Mouse (Mus musculus): Measurements from ENCODE around the gene Cfap161. TPM values are rescaled to one million over a fixed set of nuclear protein-coding genes. Genes with fewer than 3 reads are reported as not detected.

Cfap161 gene
- total RNA-seq (2014; rRNA removed; ENCODE audit: low replicate concordance) (0.50 TPM in 1 of 2 replicates, not detected in the other), polyA plus RNA-seq (2015; fragmentation: Nextera tagmentation; extraction: Ambion mirVana) (0.78 and 0.90 TPM in 2 replicates)

DNA sequence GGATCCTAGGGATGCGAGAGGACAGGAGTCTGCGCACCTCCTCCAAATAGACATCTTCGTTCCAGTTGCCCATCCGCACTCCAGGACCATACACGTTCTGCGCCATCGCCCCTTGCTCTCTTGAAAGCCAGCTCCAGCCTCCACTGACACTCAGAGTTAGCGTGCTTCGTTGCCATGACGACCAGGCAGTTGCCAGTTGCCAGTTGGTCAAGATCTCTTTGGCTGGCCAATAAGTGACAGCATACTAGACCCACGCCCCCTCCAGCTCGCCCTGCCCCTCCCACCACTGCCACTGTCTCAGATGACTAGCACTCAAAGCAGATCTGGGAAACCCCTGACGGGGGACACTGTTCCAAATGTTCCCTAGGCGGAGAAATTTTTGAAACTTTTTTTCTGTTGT, at the start of gene Cfap161:
Gene Cfap161 (minus strand): TSS at position 176 of the 400 bp plus-strand sequence.
- H3K4me3 ChIP-seq (ENCODE audit: low read depth, low read length), result no peak within 1 kb of the TSS
- H3K27ac ChIP-seq (ENCODE audit: low read depth), result no peak within 1 kb of the TSS
- no peak for TF ChIP-seq EP300 (IDR thresholded peaks at IDR 0.05; ENCODE audit: low read depth)
- WGBS, result 12% methylated on average over 14 of the region's 14 CpGs
- H3K9ac ChIP-seq (replicated peaks; ENCODE audit: low read depth, low read length), result no peak within 1 kb of the TSS
- ATAC-seq (ENCODE audit: insufficient read depth, low read depth), result peak; percentile 68
- no peaks in the 10 kb centered on the region for H3K36me3 ChIP-seq (replicated peaks; ENCODE audit: control insufficient read depth, insufficient read depth, low read length)
- no peaks in the 10 kb centered on the region for H3K9me3 ChIP-seq (replicated peaks; ENCODE audit: control insufficient read depth, low read length)
- no peaks in the 10 kb centered on the region for H3K4me1 ChIP-seq (ENCODE audit: control insufficient read depth, insufficient read depth)
- no peaks in the 10 kb centered on the region for H3K27me3 ChIP-seq (ENCODE audit: control insufficient read depth, insufficient read depth, low read length)
- H3K4me2 ChIP-seq (ENCODE audit: low read depth, low read length), result no peak within 1 kb of the TSS
- peak; percentile 36 for DNase-seq (ENCODE audit: low spot score)

DNA sequence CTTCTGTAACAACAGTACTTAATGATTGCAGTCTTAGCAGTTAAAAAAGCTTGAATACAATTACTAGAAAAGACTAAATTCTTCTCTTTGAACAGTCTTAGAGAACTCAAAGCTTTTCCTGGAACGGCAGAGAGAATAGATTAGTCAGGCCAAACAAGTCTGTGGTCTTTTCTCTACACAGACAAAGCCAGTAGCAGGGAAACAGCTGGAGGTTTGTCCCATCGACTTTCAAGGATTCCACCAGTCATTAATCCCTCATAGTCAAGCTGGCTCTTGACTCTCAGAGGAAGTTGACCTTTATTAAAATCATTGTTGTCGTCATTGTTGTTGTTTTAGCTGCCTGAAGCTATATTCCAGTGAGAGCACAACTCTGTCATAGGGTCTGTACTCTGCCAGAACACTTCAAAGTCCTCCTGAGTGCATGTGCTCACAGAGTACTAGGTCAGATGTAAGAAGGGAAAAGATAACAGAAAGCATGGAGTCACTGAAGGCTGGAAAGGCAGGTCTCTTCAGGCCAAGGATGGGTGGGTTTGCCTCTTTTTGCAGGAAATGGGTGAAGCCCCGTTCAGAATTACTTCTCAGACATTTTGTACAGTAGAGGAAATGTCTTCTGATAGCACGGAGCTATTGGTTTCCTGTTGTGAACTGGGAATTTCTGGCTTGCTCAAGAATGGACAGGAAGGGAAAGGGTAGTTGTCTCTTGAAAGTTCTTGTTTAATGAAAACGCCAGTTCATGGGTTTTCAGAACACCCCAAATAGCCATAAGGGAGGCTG, 48.0 kb upstream of the Cfap161 start:
- no peak overlapping the region for H3K4me3 ChIP-seq (ENCODE audit: low read depth, low read length)
- peak; percentile 72 for ATAC-seq (ENCODE audit: insufficient read depth, low read depth)
- WGBS, result 43% methylated on average over 6 of the region's 6 CpGs
- H3K9me3 ChIP-seq (replicated peaks; ENCODE audit: control insufficient read depth, low read length), result no peaks in the 10 kb centered on the region
- peaks cover 18% of the 10 kb centered on the region for H3K4me1 ChIP-seq (ENCODE audit: control insufficient read depth, insufficient read depth)
- H3K27me3 ChIP-seq (ENCODE audit: control insufficient read depth, insufficient read depth, low read length), result no peaks in the 10 kb centered on the region
- H3K27ac ChIP-seq (ENCODE audit: low read depth), result peak overlapping the region; percentile 74
- H3K4me2 ChIP-seq (ENCODE audit: low read depth, low read length), result no peak overlapping the region
- H3K9ac ChIP-seq (replicated peaks; ENCODE audit: low read depth, low read length), result no peak overlapping the region
- peak; percentile 25 for DNase-seq (ENCODE audit: low spot score)
- H3K36me3 ChIP-seq (replicated peaks; ENCODE audit: control insufficient read depth, insufficient read depth, low read length), result no peaks in the 10 kb centered on the region
- TF ChIP-seq CTCF (IDR thresholded peaks at IDR 0.05; ENCODE audit: low read depth) (no peak), EP300 (IDR thresholded peaks at IDR 0.05; ENCODE audit: low read depth) (no peak)

GRCm38 (mm10) chr7:83840076-83840475, 45.4 kb upstream of the Cfap161 start:
- Histone ChIP-seq H3K4me1 (ENCODE audit: control insufficient read depth, insufficient read depth) (peaks cover 14% of the 10 kb centered on the region), H3K27ac (ENCODE audit: low read depth) (no peak overlapping the region), H3K9ac (replicated peaks; ENCODE audit: low read depth, low read length) (no peak overlapping the region), H3K4me2 (ENCODE audit: low read depth, low read length) (no peak overlapping the region), H3K9me3 (replicated peaks; ENCODE audit: control insufficient read depth, low read length) (no peaks in the 10 kb centered on the region), H3K36me3 (replicated peaks; ENCODE audit: control insufficient read depth, insufficient read depth, low read length) (no peaks in the 10 kb centered on the region), H3K27me3 (ENCODE audit: control insufficient read depth, insufficient read depth, low read length) (no peaks in the 10 kb centered on the region), H3K4me3 (ENCODE audit: low read depth, low read length) (no peak overlapping the region)
- DNase-seq (ENCODE audit: low spot score) (no peak), ATAC-seq (ENCODE audit: insufficient read depth, low read depth) (no peak)
- whole genome bisulfite sequencing, result 75% methylated on average over 2 of the region's 2 CpGs
- no peak for TF ChIP-seq CTCF (IDR thresholded peaks at IDR 0.05; ENCODE audit: low read depth)
- no peak for TF ChIP-seq EP300 (IDR thresholded peaks at IDR 0.05; ENCODE audit: low read depth)

DNA sequence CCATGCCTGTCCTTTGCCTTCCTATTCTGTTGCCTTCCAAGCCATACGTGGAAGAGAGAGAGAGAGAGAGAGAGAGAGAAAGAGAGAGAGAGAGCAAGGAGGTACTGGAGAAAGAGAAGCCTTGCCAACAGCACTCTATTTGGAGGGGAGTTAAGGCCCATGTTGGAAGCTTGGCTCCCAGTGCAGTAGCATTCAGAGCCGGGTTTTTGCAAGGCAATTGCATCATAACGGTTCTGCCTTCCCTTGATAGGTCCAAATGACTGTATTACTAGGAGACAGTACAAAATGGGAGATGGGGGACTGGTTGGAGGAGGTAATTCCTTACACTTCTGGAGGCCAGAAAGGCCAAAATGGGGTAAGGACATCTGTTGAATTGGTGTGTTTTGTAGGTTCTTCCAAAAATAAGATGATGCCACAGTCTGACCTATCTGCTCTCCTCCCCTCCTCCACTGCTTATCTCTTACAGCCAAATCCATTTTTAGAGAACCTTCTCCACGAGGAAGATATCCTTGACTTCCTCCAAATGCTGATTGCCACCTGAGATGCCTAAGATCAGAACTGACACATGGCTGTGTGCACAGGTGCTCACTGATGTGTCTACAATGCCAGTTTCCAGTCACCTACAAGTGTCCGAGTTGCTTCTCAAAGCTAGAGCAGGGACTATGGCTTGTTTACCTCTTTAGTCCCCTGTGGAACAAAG, 44.0 kb upstream of the Cfap161 start:
- Histone ChIP-seq H3K4me1 (ENCODE audit: control insufficient read depth, insufficient read depth) (peaks cover 14% of the 10 kb centered on the region), H3K9ac (replicated peaks; ENCODE audit: low read depth, low read length) (no peak overlapping the region), H3K27me3 (ENCODE audit: control insufficient read depth, insufficient read depth, low read length) (no peaks in the 10 kb centered on the region), H3K4me2 (ENCODE audit: low read depth, low read length) (no peak overlapping the region), H3K9me3 (replicated peaks; ENCODE audit: control insufficient read depth, low read length) (no peaks in the 10 kb centered on the region), H3K4me3 (ENCODE audit: low read depth, low read length) (no peak overlapping the region), H3K36me3 (replicated peaks; ENCODE audit: control insufficient read depth, insufficient read depth, low read length) (no peaks in the 10 kb centered on the region), H3K27ac (ENCODE audit: low read depth) (no peak overlapping the region)
- no peak for ATAC-seq (ENCODE audit: insufficient read depth, low read depth)
- TF ChIP-seq CTCF (IDR thresholded peaks at IDR 0.05; ENCODE audit: low read depth) (no peak), EP300 (IDR thresholded peaks at IDR 0.05; ENCODE audit: low read depth) (no peak)
- no peak for DNase-seq (ENCODE audit: low spot score)
- WGBS, result 60% methylated on average over 5 of the region's 5 CpGs

GRCm38 (mm10) chr7:83829355-83829754, 34.7 kb upstream of the Cfap161 start:
- no peak overlapping the region for H3K27ac ChIP-seq (ENCODE audit: low read depth)
- H3K4me3 ChIP-seq (ENCODE audit: low read depth, low read length), result no peak overlapping the region
- DNase-seq (ENCODE audit: low spot score), result no peak
- no peaks in the 10 kb centered on the region for H3K4me1 ChIP-seq (ENCODE audit: control insufficient read depth, insufficient read depth)
- H3K27me3 ChIP-seq (ENCODE audit: control insufficient read depth, insufficient read depth, low read length), result no peaks in the 10 kb centered on the region
- H3K36me3 ChIP-seq (replicated peaks; ENCODE audit: control insufficient read depth, insufficient read depth, low read length), result no peaks in the 10 kb centered on the region
- WGBS, result 82% methylated on average over 7 of the region's 7 CpGs
- H3K9me3 ChIP-seq (replicated peaks; ENCODE audit: control insufficient read depth, low read length), result no peaks in the 10 kb centered on the region
- ATAC-seq (ENCODE audit: insufficient read depth, low read depth), result no peak
- no peak overlapping the region for H3K9ac ChIP-seq (replicated peaks; ENCODE audit: low read depth, low read length)
- TF ChIP-seq EP300 (IDR thresholded peaks at IDR 0.05; ENCODE audit: low read depth) (no peak), CTCF (IDR thresholded peaks at IDR 0.05; ENCODE audit: low read depth) (no peak)
- no peak overlapping the region for H3K4me2 ChIP-seq (ENCODE audit: low read depth, low read length)

All from heart, postnatal 0 days (tissue).